Mouse (Mus musculus) CD4-positive, CD25-positive, alpha-beta regulatory T cell, adult 4 months (primary cell): ENCODE measurements around the gene Crat. TPM values are rescaled to one million over a fixed set of nuclear protein-coding genes. Genes with fewer than 3 reads are reported as not detected.

Experiments used
- ATAC-seq: one replicate; pipeline ENCODE4 v1.8.0; 2017
- polyA plus RNA-seq, 2 experiments: library from polyadenylated mRNA; unstranded; fragments of 100-300 nt; shearing (Covaris generic); gene quantifications; one replicate each; pipeline ENCODE4 v1.2.1; 2017

The Crat gene
- polyA plus RNA-seq: 1 to 10 TPM; 1.1 to 2.2 TPM

DNA sequence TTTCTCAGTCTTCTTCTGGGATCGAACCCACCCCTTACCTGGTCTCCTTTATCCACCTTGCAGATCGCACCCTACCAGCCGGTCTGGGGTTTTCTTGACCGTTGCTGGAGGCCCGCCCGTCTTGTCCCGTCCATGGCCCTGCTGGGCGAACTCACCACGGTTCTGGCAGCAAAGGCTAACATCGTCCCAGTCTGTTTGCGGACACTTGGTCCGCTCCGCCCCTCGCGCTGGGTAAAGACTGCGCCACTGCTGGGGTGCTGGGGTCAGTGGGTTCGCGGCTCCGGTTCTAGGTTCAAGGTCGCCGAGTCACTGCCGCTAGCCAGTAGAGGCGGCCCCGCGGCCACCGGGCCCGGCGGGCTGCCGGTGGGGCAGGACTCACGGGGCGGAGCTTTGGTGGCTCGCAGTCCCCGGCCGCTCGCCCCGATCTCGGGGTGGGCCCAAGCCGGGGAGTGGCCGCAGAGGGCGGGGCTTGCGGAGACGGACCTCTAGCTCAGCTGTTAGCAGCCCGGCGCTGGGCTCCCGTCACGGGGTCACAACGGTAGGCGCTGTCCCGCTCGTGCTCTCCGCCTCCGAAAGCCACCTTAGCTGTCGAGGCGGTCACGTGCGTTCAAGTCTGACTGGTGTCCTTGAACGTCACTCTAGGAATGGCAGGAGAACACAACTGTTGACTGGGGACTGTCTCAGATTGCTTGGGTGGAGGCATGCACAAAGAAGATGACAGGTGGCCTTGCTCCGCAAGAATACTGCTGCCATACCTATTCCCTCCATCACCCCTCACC lies at the start of gene Crat:
Gene Crat, minus strand, starts transcription at position 657 of the 779 bp plus-strand sequence.
- peak; percentile 81 for ATAC-seq

DNA sequence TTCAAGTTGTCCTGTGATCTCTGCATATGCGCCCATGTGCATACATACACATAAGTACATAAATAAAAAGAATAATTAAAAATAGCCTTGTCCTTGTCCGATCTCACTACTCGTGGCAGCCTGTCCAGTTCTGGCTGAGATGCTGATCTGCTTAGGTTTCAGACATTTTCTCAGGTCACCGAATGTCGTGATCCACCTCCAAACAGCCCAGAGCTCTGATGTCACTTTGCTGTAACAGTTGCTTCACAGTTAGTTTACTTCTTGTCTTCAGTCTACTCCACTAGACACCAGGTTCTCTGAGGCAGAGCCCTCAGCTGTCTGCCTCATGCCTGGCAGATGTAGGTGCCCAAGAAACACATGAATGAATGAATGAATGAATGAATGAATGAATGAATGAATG lies 48.8 kb upstream of the Crat start:
- peak; percentile 21 for ATAC-seq

DNA sequence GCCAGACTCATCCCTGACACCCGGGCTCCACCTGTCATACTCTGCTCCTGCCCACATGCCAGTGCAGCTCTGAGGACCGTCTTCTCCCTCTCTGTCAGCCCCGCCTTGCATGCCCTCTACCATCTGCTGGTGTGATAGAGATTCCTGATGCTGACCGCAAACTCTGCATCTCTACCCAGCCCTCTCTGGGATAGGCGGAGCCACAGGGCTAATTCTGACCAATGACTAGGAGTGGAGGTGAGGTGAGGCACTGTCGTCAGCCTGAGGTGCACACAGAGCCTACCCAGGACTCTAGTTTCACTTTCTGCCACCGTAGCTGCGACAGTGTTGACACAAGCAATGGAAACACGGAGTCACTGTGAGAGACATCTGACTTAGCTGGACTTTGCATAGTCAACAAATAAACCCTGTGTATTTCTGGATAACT lies 48.3 kb upstream of the Crat start:
- peak; percentile 98 for ATAC-seq

DNA sequence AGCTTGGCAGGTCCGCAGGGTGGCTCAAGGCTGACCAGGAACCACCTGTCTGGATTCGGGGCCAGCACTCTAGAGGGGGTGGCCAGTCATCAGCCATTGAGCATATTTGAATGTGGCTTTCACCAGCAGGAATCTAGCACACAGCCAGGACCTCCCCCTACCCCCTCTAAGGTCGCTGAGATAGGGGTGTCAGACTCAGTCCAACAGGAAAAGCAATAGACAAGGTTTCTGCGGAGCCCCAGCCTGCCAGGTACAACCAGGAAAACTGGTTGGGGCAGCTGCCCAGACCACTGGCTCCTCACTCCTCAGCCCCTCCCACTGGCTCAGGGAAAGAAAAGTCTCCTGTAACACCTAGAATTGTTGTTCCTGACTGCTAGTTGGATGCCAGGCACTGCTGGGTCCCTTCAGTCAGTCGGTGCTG lies 47.7 kb upstream of the Crat start:
- no peak for ATAC-seq

DNA sequence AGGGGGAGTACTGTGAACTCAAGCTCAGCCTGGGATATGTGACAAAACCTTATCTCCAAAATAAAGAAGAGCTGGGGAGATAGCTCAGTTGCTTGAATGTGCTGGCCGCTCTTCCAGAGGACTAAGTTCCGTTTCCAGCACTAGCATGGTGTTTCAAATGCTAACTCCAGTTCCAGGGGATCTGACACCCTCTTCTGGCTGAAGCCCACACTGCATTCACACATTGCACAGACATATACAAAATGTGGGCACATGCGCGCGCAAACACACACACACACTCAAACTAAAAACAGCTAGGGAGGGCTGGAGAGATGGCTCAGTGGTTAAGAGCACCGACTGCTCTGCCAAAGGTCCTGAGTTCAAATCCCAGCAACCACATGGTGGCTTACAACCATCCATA lies 43.6 kb upstream of the Crat start:
- ATAC-seq: no peak

DNA sequence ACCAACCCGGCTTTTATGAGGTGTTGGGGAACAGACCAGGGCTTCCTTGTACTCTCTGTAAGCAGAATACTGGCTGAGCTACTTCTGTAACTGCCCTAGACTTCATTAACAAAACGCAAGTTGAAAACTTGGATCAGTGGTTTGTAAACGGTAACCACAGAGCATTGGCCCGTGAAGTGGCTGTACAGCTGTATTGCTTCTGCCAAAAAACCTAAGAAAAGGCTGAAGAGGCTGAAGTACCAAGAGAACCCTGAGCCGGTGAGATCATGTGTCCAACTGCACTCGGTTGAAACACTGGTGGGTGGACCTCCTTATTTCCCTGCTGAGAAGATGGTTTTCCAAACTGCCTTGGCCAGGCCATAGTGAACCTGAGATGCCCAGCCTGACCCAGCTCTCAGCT lies 42.7 kb upstream of the Crat start:
- ATAC-seq: no peak

DNA sequence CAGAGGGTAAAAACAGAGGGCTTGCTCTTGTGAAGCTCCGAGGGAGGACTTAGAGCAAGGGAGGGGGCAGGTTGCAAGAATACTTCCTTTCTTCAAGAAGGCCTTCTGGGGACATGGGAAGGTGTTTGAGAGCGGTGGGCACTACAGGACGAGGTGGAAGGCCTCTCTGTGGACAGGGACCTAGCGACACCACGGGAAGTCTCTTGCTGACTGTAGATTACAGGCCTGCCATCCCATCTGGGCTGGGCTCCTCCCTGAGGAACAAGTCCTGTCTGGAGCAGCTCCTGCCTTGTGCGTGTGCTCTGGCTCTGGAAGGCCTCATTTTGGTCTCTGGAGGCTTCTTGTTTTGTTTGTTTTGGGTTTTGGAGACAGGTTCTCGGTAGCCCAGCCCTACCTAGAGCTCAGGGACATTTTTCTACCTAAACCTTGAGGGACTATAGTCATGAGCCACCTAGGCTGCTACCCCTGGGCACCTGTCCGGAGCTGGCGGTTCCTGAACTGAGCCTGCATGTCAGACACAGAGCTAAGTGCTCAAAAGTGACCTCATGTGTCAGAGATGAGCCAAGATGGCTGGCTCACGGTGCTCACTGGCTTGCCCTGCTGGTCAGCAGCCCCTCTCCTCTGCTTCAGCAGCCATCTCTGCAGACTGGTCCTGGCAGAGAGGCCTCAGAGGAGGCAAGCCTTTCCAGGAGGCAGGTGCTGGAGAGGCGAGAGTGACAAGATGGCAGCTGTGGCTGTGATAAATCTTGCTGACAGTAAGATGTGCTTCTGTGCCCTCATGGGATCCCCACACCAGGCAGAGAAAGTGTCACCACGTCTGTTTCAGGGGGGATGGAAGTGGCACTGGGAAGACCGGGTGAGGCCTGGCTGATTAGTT lies 40.7 kb upstream of the Crat start:
- ATAC-seq: no peak

DNA sequence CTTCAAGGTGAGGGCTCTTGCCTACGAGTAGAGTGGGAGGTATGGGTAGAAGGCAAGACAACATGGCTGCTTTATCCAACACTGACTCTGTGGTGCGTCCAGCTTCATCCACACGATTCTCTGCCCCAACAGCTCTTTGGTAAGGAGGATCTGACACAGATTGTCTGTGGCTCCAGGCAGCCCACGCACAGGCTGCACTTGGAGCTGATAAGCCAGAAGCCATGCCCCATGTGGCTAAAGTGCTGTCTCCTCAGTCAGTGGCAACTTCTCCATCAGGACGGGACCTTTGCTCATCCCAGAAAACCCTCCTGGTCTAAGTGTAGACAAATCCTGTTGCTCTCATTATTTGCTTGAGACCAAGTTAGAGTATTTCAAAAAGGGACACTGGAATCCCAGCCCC lies 39.0 kb upstream of the Crat start:
- ATAC-seq: no peak

DNA sequence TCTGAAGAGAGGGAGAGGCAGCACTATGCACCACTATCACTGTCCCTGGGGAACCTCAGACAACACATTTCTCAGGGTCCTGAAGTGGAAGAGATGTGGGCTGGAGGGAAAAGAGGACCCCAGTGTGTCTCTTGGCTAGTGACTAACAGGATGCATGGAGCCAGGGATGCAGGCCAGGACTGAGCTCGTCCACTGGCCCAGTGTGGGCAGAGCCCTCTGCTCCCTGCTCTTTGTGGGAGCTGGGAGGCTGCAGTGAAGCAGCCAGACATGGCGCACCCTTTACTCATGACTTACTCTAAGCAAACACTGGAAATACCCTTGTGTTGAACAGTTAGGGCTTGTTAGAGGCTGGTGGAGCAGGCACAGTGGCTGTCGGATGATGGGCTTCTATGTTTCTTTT lies 38.0 kb upstream of the Crat start:
- ATAC-seq: no peak

DNA sequence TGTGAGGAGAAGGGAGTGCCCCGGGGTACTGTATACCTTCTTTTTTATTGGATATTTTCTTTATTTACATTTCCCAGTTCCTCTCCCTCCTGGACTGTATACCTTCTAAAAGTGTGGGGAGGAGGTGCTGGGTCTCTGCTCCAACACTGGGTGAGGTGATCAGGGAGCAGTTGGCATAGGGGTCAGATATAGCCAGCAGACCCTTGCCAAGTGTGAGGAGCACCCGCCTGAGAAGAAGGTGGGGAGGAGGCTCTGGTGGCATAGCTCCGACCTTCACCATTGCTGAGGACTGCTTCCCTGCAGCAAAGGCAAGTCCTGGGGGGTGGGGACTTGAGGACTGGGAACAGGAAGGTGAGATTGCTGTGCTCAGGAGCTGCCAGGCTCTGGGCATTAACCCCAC lies 35.9 kb upstream of the Crat start:
- ATAC-seq: no peak

DNA sequence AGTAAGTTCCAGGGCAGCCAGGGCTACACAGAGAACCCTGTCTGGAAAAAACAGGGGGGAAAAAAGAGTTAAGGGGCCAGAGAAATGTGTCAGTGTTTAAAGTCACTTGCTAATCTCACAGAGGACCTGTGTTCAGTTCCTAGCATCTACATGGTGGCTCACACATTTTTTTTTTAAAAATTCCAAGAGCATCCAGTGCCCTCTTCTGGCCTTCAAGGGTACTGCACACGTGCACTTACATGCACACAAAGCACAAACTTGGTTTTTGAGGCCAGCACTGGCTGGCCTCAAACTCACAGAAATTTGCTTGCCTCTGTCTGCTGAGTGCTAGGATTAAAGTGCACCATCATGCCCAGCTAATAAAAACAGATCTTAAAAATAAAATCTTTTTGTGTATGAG lies 34.9 kb upstream of the Crat start:
- ATAC-seq: no peak

DNA sequence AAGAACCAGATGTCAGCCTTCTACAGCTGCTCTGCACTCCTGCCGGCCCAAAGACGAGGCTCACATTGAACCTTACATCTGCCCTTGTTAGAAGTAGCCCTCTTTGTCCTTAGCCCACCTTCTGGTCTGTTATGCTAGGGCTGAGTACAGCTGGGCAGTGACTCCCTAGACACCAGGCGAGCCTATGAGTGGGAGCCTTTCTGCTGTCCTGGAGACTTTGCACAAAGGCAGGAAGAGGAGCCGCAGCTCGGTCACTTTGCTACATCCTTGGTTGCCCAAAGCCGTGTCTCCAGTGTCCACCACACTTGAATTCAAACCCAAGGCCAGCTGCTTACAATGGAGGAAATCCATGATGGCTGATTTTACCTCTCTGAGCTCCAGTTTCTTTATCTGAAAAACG lies 32.8 kb upstream of the Crat start:
- no peak for ATAC-seq

DNA sequence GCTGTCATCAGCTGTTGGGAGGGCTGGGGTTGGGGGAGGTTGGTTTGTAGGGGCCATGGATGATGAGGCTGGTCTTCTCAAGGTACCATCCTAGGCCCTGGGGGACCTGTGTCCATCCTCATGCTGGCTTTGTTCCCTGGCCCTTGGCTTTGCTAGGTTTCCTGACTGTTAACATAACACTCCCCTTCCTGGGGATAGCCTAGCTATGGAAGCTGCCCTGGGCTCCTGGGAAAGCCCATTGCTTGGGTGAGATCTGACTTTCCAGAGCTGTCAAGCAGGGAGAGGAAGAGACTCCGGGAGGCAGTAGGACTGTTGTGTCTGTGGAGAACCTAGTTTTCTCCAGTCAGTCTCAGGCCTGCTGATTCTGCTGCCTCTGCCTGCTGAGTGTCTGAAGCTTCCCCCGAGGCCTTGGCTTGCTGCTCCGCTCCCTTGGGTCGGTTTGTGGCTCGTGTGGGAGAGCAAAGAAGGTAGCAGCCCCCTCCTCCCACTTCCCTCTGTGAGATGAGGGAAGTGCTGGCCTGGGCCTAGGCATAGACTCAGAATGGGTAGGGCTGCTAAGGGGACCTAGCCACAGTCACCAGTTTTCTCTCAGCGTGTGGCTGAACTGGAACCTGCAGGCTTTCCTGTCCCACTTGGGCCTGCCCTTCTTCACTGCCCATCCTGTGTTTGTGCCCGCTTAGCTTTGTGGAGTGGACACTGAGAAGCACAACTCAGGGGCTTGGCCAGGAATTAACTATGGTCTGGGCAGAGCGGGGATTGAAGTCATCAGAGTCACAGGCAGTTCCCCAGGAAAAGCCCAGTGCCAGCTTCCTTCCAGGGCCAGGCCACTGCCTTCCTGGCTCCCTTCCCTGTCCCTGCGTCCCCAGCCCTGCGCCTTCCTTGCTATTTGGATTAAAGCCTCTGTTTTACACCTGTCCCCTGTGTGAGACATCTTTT lies 31.5 kb upstream of the Crat start:
- no peak for ATAC-seq

DNA sequence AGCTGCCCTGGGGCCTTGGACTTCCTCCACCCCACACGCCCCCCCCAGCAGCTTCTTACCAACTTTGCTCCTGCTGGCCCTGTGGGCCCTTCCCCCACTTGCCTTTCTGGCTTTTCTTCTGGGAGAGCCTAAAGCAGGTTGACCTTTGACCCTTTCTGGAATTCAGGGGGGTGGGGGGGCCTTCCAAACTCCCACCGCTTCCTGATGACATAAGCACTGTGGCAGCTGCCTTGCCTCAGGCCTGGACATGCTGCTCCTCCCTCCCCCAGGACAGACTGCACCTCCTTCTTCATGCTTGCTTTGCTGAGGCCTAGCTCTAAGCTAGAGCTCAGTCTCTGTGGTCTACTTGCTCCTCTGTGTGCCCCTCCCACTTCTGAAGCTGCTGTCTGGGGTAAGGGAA lies 29.7 kb upstream of the Crat start:
- no peak for ATAC-seq

DNA sequence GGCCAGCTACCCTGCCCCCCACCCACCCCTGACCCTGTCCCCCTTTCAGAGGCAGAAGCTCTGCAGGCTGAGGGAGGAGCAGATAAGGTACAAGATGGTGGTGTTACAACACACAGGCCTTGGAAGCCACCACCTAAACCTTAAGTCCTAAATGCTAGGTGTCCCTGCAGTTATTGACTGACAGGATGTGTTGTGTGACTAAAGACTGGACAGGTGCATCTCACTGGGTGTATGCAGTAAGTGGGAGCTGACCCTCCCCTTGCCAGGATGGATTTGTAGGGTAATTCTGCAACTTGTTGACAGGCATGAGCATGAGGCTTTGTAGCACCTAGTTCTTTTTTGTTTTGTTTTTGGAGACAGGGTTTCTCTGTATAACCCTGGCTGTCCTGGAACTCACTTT lies 28.8 kb upstream of the Crat start:
- no peak for ATAC-seq

DNA sequence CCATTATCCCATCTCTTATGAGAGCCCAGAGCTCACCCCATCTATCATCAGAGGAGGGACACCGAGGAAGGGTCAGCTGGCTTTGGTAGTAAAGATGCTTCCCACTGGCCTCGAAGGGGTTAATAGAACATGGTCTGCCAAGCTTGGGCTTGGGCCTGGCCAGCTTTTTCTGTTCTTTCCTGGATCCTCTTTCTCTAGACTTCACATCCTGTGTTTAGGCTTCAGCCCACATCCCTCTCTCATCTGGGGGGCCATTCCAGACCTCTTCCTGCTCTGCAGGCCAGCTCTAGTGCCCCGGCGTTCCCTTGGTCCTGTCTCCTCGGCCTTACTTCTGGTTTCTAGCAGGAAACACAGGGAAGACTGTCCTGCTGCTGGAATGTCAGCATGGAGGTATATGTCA lies 28.4 kb upstream of the Crat start:
- ATAC-seq: no peak

DNA sequence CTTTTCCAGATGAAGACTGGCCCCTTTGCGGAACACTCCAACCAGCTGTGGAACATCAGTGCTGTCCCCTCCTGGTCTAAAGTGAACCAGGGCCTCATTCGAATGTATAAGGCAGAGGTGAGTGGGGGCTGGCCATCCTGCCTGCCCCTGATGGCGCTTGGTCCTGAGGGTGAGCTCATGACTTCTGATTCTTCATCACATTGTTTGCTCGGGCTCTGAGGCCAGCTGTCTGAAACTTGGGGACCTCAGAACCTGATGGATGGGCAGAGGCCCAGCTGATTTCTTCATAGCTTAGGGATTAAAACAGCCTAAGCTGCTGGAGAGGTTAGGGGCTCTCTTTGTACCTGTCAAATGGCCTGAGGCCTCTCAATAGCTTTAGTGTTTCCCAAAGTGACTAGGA lies 27.7 kb upstream of the Crat start:
- no peak for ATAC-seq

DNA sequence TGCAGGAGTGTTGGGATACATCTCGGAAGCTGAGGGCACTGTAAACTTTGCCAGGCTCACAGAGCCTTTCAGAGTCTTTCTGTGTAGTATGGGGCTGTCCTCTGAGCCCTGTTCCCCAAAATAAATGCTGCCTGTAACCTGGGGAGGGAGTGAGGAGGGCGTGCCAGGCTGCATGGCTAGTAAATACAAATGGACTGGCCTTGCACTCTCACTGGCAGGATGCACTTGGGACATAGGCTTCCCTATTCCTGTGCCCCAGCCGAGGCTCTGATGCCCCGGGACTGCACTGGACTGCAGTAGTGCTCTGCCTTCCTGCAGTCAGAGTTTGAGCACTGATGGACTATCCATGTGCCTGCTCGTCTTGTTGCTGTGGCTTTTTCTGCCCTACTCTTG lies 26.9 kb upstream of the Crat start:
- no peak for ATAC-seq

DNA sequence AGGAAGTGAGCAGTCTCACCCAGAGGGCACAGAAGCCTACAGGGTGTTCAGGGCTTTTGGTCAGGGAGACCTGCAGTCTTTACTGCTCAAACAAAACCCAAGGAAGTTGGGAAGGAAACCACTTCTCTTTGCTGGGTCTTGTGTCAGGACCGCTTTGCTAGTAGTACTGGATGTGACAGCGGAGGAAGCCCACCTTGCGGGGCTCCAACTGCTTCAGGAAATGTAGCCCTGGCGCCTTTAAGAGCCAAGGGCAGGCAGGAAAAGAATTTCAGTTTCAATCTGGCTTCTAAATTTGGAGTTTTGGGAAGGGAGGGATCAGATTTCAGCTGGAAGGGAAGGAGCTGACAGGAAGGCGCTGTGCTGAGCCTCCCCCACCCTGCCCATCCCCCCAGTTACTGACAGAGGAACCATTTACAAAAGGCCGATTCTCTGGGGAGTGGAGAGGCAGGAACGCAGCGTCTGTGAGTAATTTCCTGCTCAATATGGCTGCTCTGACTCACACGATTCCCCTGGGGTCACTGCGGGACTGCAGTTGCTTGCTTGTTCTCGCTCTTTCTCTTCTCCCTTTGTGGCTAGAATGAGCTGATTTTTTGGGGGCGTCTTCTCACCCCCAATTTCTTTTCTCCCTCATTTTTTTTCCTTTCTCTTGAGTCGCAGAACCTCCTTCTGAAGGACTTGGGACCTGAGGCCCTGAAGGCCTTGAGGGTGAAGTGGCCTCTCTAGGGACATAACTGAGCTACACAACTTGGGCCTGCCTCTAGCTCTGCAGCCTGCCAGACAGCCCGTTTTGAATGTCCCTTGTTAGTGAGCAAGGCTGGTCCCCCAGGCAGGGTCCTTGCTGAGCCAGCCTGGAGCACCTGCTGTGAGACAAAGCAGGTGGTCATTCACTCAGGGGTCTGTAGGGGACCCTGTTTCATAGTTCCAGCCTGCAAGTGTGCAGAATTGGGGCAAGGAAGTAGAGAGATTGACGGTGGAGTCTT lies 26.2 kb upstream of the Crat start:
- peak; percentile 79 for ATAC-seq

DNA sequence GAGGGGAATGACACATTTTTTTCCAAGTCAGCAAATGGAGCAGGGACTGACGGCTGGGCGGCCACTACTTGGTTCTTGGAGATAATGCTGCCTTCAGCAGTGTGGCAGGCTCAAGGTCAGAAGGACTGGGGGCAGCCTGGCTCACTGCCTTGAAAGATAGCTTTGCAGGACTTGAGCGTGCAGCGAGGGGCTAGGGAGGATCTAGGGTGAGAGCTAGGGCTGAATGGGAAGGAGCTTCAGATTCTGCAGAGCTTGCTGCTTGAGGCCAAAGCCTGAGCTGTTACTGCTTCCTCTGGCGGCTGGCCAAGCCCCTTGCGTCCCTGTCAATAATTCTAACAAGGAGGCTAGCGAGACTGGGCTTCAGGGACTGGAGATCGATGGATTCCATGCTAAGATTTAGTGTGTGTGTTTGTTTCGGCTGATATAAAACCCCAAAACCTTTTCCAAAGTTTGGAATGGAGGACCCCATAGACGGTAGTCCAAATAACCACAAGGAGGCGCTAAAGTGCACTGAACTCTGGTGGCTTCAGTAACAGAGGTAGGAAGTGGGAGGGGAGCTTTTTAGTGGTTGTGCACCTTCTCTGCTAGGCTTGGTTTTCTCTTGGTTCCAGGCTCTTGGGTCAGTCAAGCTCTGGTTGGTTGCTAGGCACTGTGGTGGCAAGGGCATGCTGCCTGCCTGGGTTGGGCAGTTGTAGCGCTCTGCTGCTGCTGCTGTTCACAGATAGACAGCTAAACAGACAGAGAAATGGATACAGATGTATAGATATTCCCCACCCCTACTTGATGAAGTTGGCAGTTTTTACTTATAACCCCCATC lies 25.3 kb upstream of the Crat start:
- ATAC-seq: peak; percentile 81
